Mouse (Mus musculus) forelimb bud, embryonic 11.5 days (tissue): ENCODE measurements around the gene Bhlha15.
A peak's percentile ranks its signal among the peaks of the same experiment; 100 is the strongest.

Source experiments
- DNase-seq: peaks from one replicate; pipeline ENCODE4 v3.0.0-alpha.2; 2012; ENCODE audit warnings: low read depth, low spot score

The Bhlha15 gene

GRCm38 (mm10) chr5:144189950-144190583 is at the start of gene Bhlha15:
Gene Bhlha15 (plus strand): TSS chr5:144190286.
- peak; percentile 16 for DNase-seq

- no peak for DNase-seq
Measured at GRCm38 (mm10) chr5:144143531-144143930, 46.6 kb upstream of the Bhlha15 start.

- no peak for DNase-seq
Measured at GRCm38 (mm10) chr5:144146898-144147297, 43.2 kb upstream of the Bhlha15 start.

DNA sequence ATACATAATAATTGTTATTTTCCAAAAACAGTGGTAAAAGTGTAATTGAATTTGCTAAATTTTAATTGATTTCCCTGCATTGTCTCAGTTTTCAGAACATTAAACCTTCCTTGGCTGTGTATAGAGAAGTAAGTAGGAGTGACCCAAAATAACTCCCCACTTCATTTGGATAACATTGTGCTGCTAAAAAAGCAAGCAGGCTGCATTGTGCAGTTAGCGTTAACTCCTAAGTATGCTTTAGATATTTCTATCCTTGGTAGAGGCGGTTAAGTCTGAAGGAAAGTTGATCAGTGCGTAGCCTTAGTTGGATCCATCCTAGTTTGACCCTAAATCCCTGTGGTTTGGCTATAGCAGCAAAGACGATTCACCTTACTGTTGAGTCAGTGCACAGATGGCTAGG is 40.6 kb upstream of the Bhlha15 start:
- DNase-seq = no peak

GRCm38 (mm10) chr5:144151270-144151669 is 38.8 kb upstream of the Bhlha15 start:
- no peak for DNase-seq

- peak; percentile 75 for DNase-seq
Measured at GRCm38 (mm10) chr5:144154528-144154927, 35.6 kb upstream of the Bhlha15 start.

- no peak for DNase-seq
Measured at GRCm38 (mm10) chr5:144158604-144159003, 31.5 kb upstream of the Bhlha15 start.

GRCm38 (mm10) chr5:144159137-144159536 is 30.9 kb upstream of the Bhlha15 start:
- no peak for DNase-seq

DNA sequence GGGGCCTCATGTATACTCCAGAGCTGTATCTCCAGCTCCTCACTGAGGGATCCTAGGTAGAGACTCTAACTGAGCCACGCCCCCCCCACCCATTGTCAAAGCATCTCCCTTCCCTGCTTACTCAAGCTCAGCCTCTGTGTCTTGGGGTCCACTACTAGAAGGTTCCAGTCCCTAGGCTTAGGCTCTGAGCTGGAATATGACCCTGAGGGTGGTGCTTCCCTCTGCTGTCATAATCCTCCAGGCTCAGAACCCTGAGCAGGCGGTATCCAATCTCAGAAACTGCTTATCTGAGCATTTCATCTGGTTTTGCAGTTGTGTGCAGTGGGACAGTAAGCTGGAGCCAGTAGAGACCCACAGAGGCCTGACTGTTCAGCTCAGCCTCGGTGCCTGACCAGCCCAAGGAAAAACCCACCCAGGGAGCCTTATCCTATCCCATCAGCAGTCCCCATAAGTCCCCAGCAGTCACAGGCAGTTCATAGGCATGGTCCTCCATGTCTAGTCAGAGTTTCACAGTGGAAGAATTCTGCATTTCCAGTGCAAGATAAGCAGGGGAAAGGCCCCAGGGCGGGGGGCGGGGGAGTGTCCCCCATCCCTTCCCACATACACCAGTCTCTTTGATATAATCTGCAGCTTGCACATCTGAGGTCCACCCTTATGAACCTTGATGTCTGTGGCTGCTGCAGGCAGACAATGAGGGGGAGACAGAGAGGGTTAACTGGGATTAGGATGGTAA is 27.8 kb upstream of the Bhlha15 start:
- no peak for DNase-seq

GRCm38 (mm10) chr5:144162813-144163517 is 27.1 kb upstream of the Bhlha15 start:
- DNase-seq = no peak

DNA sequence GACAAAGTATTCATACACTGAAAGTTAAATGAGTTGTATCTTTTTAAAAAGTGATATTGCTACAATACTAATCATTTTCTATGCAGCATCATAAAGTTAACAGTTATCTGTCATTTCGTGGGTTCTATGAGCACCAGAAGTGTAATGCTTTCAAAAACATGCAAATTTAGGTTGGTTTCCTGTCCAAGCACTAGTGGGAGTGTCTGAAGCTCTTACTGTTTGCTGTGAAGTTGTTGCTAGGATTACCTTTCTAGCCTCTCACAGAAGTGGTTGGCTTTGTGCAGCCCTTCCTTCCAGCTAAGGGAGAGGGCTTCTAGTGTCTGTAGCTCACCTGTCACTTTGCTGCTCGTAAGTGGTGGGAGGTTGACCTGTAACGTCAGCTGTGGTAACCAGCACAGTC is 24.3 kb upstream of the Bhlha15 start:
- no peak for DNase-seq

DNA sequence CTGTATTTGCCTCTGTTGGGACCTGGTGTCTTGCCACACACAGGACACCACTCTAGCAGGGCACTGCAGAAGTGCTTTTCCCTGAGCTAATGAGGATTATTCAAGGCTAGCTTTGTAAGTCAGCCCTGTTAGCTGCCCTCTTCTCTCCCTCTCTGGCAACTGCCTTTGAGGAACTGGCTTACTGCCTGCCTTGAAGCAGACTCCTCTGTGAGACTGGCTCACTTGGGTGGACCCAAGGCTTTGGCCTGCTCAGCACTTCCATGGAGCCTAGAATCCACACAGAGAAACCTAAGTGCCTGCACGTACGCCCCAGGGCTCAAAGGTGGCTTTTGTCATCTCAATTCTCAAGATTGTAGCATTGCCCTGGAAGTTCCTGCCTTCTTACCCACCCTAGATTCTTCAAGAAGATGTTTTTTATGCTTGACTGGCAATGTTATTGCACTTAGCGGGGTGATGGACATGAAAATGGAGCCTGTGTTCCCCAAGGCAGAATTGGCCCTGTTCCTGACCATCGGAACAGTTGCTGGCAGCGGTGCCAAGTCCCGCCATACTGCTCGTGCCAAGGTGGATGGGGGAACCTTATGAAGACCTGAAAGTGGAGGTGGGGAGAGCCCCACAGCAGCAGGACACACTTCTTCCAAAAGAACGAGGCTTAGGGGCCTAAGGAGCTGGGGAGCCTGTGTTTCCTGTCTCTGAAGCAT is 20.7 kb upstream of the Bhlha15 start:
- DNase-seq = no peak

GRCm38 (mm10) chr5:144173648-144174047 is 16.4 kb upstream of the Bhlha15 start:
- no peak for DNase-seq

- no peak for DNase-seq
Measured at GRCm38 (mm10) chr5:144178216-144178615, 11.9 kb upstream of the Bhlha15 start.

DNA sequence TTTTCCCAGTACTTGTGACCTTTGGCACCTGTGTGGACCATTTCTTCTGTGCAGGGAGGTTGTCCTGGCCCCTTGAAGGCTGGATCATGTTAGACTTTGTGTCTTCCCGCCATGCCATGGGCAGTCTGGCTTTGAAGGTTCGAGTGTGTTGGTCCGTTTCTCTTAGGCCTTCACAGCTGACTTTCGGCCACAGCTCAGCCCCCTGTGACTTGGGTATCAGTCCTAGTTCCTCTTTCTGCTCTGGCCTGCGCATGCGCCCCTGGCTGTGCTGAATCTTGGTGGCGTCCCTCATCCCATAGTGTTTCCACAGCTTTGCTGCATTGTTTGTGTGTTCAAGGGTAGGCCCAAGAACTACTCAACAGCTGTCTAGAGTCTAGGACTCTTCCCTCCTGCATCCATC is 8.8 kb upstream of the Bhlha15 start:
- no peak for DNase-seq

DNA sequence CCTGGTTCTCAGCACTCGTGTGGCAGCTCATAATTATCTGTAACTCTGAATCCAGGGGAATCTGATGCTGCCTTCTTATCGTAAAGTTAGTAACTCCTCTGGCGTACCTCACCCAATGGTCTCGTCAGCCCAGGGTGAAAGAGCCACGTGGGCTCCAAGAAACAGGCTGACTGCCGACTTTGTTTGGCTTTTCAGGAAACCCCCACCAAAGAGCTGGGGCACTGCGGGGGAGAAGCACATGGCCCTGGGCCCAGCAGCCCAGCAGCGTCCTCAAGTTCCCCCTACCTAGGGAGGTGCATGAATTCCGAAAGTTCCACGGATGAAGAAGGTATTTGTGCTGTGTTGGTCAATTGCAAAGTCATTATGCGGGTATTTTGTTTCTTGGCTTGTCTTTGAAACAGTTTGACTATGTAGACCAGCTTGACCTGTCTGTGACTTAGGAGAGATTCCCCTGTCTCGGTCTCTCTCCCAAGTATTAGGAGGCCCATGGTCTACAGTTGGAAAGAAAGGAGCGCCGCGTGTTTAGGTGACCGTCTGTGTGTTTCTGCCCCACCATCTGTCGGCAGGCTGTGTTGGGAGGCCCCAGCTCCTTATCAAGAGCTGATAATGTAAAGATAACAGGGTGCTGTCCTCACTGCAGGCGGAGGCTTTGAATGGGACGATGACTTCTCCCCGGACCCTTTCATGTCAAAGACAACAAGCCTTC is 7.4 kb upstream of the Bhlha15 start:
- no peak for DNase-seq

- DNase-seq = no peak
Measured at GRCm38 (mm10) chr5:144183248-144183559, 6.9 kb upstream of the Bhlha15 start.

- no peak for DNase-seq
Measured at GRCm38 (mm10) chr5:144183647-144184335, 6.3 kb upstream of the Bhlha15 start.

GRCm38 (mm10) chr5:144184350-144185045 is 5.6 kb upstream of the Bhlha15 start:
- DNase-seq = no peak

- no peak for DNase-seq
Measured at GRCm38 (mm10) chr5:144188422-144188821, 1.7 kb upstream of the Bhlha15 start.
